8 mouse cellular contexts compared by ENCODE assay signal in genomic region chr1:21079217-21079773, GRCm38 (mm10). TPM values are rescaled to one million over a fixed set of nuclear protein-coding genes. Genes with fewer than 3 reads are reported as not detected.
DNase-seq lines count a peak whose midpoint lies in the region; ATAC-seq and TF ChIP-seq lines count a peak whose summit lies in the region.

Gene Tram2, minus strand, starts transcription at chr1:21079229.

- peak within 1 kb of the TSS; percentile 77 for H3K9ac ChIP-seq in forebrain, embryonic 16.5 days (replicated peaks; ENCODE audit: low read depth, low read length)
- H3K9ac ChIP-seq in neural tube, embryonic 14.5 days (replicated peaks; ENCODE audit: low read depth, low read length) = peak within 1 kb of the TSS; percentile 74

- peak within 1 kb of the TSS; percentile 73 for H3K4me2 ChIP-seq in forebrain, embryonic 16.5 days (ENCODE audit: low read length)
- H3K4me2 ChIP-seq in neural tube, embryonic 14.5 days (ENCODE audit: low read depth, low read length) = peak within 1 kb of the TSS; percentile 67

- under 1% methylated on average over 50 of the region's 52 CpGs for WGBS in forebrain, embryonic 16.5 days
- WGBS in neural tube, embryonic 14.5 days = under 1% methylated on average over 39 of the region's 52 CpGs

- H3K27ac ChIP-seq in forebrain, embryonic 16.5 days (ENCODE audit: low read length) = peak within 1 kb of the TSS; percentile 52; the same call in 1 of the 2 replicates
- peak within 1 kb of the TSS; percentile 62 for H3K27ac ChIP-seq in neural tube, embryonic 14.5 days (ENCODE audit: low read depth, low read length)
- H3K27ac ChIP-seq in testis, adult 2 months (ENCODE audit: control insufficient read depth, insufficient read depth, low read depth, low read length) = peak within 1 kb of the TSS; percentile 73

- peaks cover 33% of the 10 kb centered on the region for H3K27me3 ChIP-seq in G1E (ENCODE audit: insufficient read depth, low read length)
- H3K27me3 ChIP-seq in forebrain, embryonic 16.5 days (replicated peaks; ENCODE audit: control insufficient read depth, insufficient read depth, low read length) = no peaks in the 10 kb centered on the region; the same call in 1 of the 2 replicates
- H3K27me3 ChIP-seq in neural tube, embryonic 14.5 days (ENCODE audit: control insufficient read depth, insufficient read depth, low read length) = no peaks in the 10 kb centered on the region
- H3K27me3 ChIP-seq in testis, adult 2 months (ENCODE audit: control insufficient read depth, insufficient read depth, low read length) = no peaks in the 10 kb centered on the region

- no peaks in the 10 kb centered on the region for H3K36me3 ChIP-seq in G1E (replicated peaks)
- H3K36me3 ChIP-seq in forebrain, embryonic 16.5 days (ENCODE audit: control insufficient read depth, insufficient read depth) = no peaks in the 10 kb centered on the region
- H3K36me3 ChIP-seq in neural tube, embryonic 14.5 days (ENCODE audit: control insufficient read depth, insufficient read depth, low read length) = no peaks in the 10 kb centered on the region
- H3K36me3 ChIP-seq in testis, adult 2 months (ENCODE audit: control insufficient read depth, insufficient read depth, low read length) = no peaks in the 10 kb centered on the region

- intact Hi-C loops in heart, postnatal 36 days (cut with DNase I) = loop anchor here (5.0 kb wide), 2 partner anchors 67 to 262 kb away; no protein-coding TSS in a partner anchor

- H3K4me3 ChIP-seq in G1E (ENCODE audit: low read depth, low read length) = peak within 1 kb of the TSS; percentile 77
- H3K4me3 ChIP-seq in forebrain, embryonic 16.5 days (replicated peaks; ENCODE audit: low read length) = peak within 1 kb of the TSS; percentile 63
- H3K4me3 ChIP-seq in neural tube, embryonic 14.5 days (ENCODE audit: low read depth, low read length) = peak within 1 kb of the TSS; percentile 53
- peak within 1 kb of the TSS; percentile 95 for H3K4me3 ChIP-seq in testis, adult 2 months (ENCODE audit: control insufficient read depth, low read depth, low read length)

- no peak for TF ChIP-seq CTCF in G1E (IDR thresholded peaks at IDR 0.05; ENCODE audit: low read depth, low read length)
- no peak for TF ChIP-seq CTCF in testis, adult 2 months (IDR thresholded peaks at IDR 0.05; ENCODE audit: control insufficient read depth, insufficient read depth, insufficient replicate concordance, low read depth, low read length)

- TF ChIP-seq POLR2A in testis, adult 2 months (IDR thresholded peaks at IDR 0.05; ENCODE audit: control insufficient read depth, low read depth, low read length) = peak; percentile 49; the same call in 1 of the 2 replicates

- no peaks in the 10 kb centered on the region for H3K9me3 ChIP-seq in G1E (replicated peaks)
- H3K9me3 ChIP-seq in forebrain, embryonic 16.5 days (ENCODE audit: control insufficient read depth, low read length) = no peaks in the 10 kb centered on the region
- H3K9me3 ChIP-seq in neural tube, embryonic 14.5 days (ENCODE audit: control insufficient read depth, low read length) = no peaks in the 10 kb centered on the region

- peak; percentile 95 for DNase-seq in G1E (ENCODE audit: low spot score)
- DNase-seq in cerebellum, adult 11-12 months = peak; percentile 83
- DNase-seq in heart, postnatal 36 days = peak; percentile 98
- DNase-seq in layer of hippocampus, adult 18-20 months (ENCODE audit: low spot score in 2 of 2) = peak; percentile 77 to 88
- DNase-seq in lung, adult 18-20 months = peak; percentile 93 to 94

- H3K4me1 ChIP-seq in G1E (ENCODE audit: insufficient read depth, low read depth, low read length) = peaks cover 30% of the 10 kb centered on the region
- H3K4me1 ChIP-seq in forebrain, embryonic 16.5 days (replicated peaks; ENCODE audit: control insufficient read depth, insufficient read depth, low read length) = peaks cover 13% of the 10 kb centered on the region
- 0 out of 2 replicates have a peak, but pooled peaks cover 7% of the 10 kb centered on the region for H3K4me1 ChIP-seq in neural tube, embryonic 14.5 days (ENCODE audit: control insufficient read depth, insufficient read depth, low read length)
- H3K4me1 ChIP-seq in testis, adult 2 months (ENCODE audit: control insufficient read depth, insufficient read depth, low read length) = peaks cover 6% of the 10 kb centered on the region

- peak; percentile 81 for ATAC-seq in G1E (ENCODE audit: extremely low read depth, insufficient number of reproducible peaks, low FRiP score, poor library complexity, severe bottlenecking)
- ATAC-seq in forebrain, embryonic 16.5 days = peak; percentile 93
- ATAC-seq in neural tube, embryonic 14.5 days (ENCODE audit: low read depth) = peak; percentile 96

RNA-seq across cellular contexts. Expression of gene Tram2, which starts in this region (rescaled TPM):
- total RNA-seq in G1E (2014; fragmentation: Nextera tagmentation) = 2.1 and 3.2 TPM in 2 replicates
- total RNA-seq in G1E (2017) = 0.76 and 0.87 TPM in 2 replicates
- polyA plus RNA-seq in G1E (2012) = 0.33 and 0.51 TPM in 2 replicates
- polyA plus RNA-seq in forebrain, embryonic 16.5 days (2015; fragmentation: Nextera tagmentation; extraction: Ambion mirVana) = 2.0 and 2.3 TPM in 2 replicates
- 1 to 10 TPM; 5.7 to 7.3 TPM for total RNA-seq in heart, postnatal 36 days (2021)
- 1 to 10 TPM; 1.1 to 1.4 TPM for total RNA-seq in layer of hippocampus, adult 18-20 months (2021)
- polyA plus RNA-seq in neural tube, embryonic 14.5 days (2014; fragmentation: Nextera tagmentation; extraction: Ambion mirVana) = 2.0 and 2.6 TPM in 2 replicates
- polyA plus RNA-seq in testis, adult 2 months (2012; rRNA removed) = 9.1 and 10.7 TPM in 2 replicates

Comparison
In these comparisons a context has a peak if more than half of its experiments do, and no peak if none do; other contexts are left out.
1. Peak in every context shown above with its lines: DNase-seq, ATAC-seq, H3K4me3 ChIP-seq and H3K27ac ChIP-seq.